Mouse (Mus musculus) cerebellum, adult 2 months (tissue): ENCODE measurements around the gene Sox5. TPM values are rescaled to one million over a fixed set of nuclear protein-coding genes. Genes with fewer than 3 reads are reported as not detected.

ENCODE experiments used
- DNase-seq, 2 experiments: peaks; one replicate each; pipeline ENCODE4 v3.0.0; 2021
- H3K27ac ChIP-seq: fragments of 200-500 bp; 2 replicates; pipeline ENCODE4 v1.5.1; 2012; ENCODE audit warnings: low read length, control low read depth, inconsistent platforms; ENCODE audit not compliant: insufficient read depth
- H3K27me3 ChIP-seq: fragments of 200-500 bp; 2 replicates; pipeline ENCODE4 v1.6.1; 2012; ENCODE audit warnings: inconsistent platforms, mild to moderate bottlenecking, low read length, moderate library complexity; ENCODE audit not compliant: control insufficient read depth, insufficient read depth
- H3K4me1 ChIP-seq: fragments of 200-500 bp; 2 replicates; pipeline ENCODE4 v1.6.1; 2011; ENCODE audit warnings: low read length; ENCODE audit not compliant: control insufficient read depth, insufficient read depth
- H3K4me3 ChIP-seq: fragments of 200-500 bp; replicated peaks from 2 replicates; pipeline ENCODE3; 2011; ENCODE audit warnings: mild to moderate bottlenecking, low read depth, low read length, control low read depth; ENCODE audit not compliant: insufficient read depth
- CTCF ChIP-seq: fragments of 200-500 bp; IDR thresholded peaks from 2 replicates; pipeline ENCODE4 v1.5.1; 2011; ENCODE audit warnings: low read depth, mild to moderate bottlenecking, control low read depth, low read length, moderate library complexity, borderline replicate concordance; ENCODE audit not compliant: insufficient read depth
- POLR2A ChIP-seq: fragments of 200-500 bp; IDR thresholded peaks from 2 replicates; pipeline ENCODE4 v1.6.1; 2011; ENCODE audit warnings: low read length, control low read depth, borderline replicate concordance; ENCODE audit not compliant: insufficient read depth
- WGBS: fragments of 180-500 bp; shearing (Covaris S2); methylation state at CpG from one replicate; pipeline ENCODE4 v1.1.7; 2018; 5-methylcytosine and 5-hydroxymethylcytosine counted together
- polyA plus RNA-seq: library from polyadenylated mRNA; depleted of rRNA; stranded (reverse); fragments of >200 nt; gene quantifications from 2 replicates; pipeline ENCODE4 v1.2.3, GENCODE M21; 2012

The Sox5 gene
- polyA plus RNA-seq, 1 experiment, result 13.3 TPM

- TF ChIP-seq CTCF, result no peak
- TF ChIP-seq POLR2A, result no peak
- 46% methylated on average over 6 of the region's 6 CpGs for WGBS
- DNase-seq, result peak in 1 of 2 experiments; percentile 9
- Histone ChIP-seq H3K4me3 (no peak overlapping the region), H3K27me3 (no peaks in the 10 kb centered on the region), H3K27ac (no peak overlapping the region), H3K4me1 (peaks cover 5% of the 10 kb centered on the region)
These were observed 919.1 kb downstream of the Sox5 start for GRCm38 (mm10) chr6:143862611-143863110.

- Histone ChIP-seq H3K4me3 (no peak overlapping the region), H3K4me1 (peaks cover 5% of the 10 kb centered on the region), H3K27ac (no peak overlapping the region), H3K27me3 (no peaks in the 10 kb centered on the region)
- WGBS, result 94% methylated on average over 7 of the region's 7 CpGs
- TF ChIP-seq POLR2A (no peak), CTCF (no peak)
- DNase-seq, result no peak
These were observed 921.7 kb downstream of the Sox5 start for GRCm38 (mm10) chr6:143860036-143860435.

- Histone ChIP-seq H3K4me1 (peaks cover 5% of the 10 kb centered on the region), H3K4me3 (no peak overlapping the region), H3K27ac (no peak overlapping the region), H3K27me3 (no peaks in the 10 kb centered on the region)
- WGBS, result 92% methylated on average over 15 of the region's 15 CpGs
- no peak for DNase-seq
- TF ChIP-seq POLR2A, result no peak
- TF ChIP-seq CTCF, result no peak
These were observed 922.2 kb downstream of the Sox5 start for GRCm38 (mm10) chr6:143859535-143859934.

- TF ChIP-seq POLR2A (no peak), CTCF (no peak)
These were observed 923.2 kb downstream of the Sox5 start for GRCm38 (mm10) chr6:143858551-143858950.

GRCm38 (mm10) chr6:143857376-143857775, 924.4 kb downstream of the Sox5 start:
- Histone ChIP-seq H3K4me3 (no peak overlapping the region), H3K27ac (no peak overlapping the region), H3K4me1 (no peaks in the 10 kb centered on the region; the same call in 1 of the 2 replicates), H3K27me3 (no peaks in the 10 kb centered on the region)
- TF ChIP-seq CTCF (no peak), POLR2A (no peak)
- DNase-seq, result no peak
- WGBS, result 87% methylated on average over 7 of the region's 7 CpGs

More at GRCm38 (mm10) chr6:143858551-143858950, 923.2 kb downstream of the Sox5 start:
- Histone ChIP-seq H3K27me3 (no peaks in the 10 kb centered on the region), H3K27ac (no peak overlapping the region), H3K4me1 (peaks cover 5% of the 10 kb centered on the region), H3K4me3 (no peak overlapping the region)
- DNase-seq, result no peak
- 92% methylated on average over 2 of the region's 2 CpGs for WGBS

GRCm38 (mm10) chr6:143855421-143855820, 926.4 kb downstream of the Sox5 start:
- no peak for TF ChIP-seq CTCF
- TF ChIP-seq POLR2A, result no peak
- 79% methylated on average over 12 of the region's 12 CpGs for WGBS
- no peaks in the 10 kb centered on the region for H3K27me3 ChIP-seq
- no peaks in the 10 kb centered on the region for H3K4me1 ChIP-seq
- no peak overlapping the region for H3K27ac ChIP-seq
- DNase-seq, result no peak
- H3K4me3 ChIP-seq, result no peak overlapping the region

- no peaks in the 10 kb centered on the region for H3K27me3 ChIP-seq
- H3K4me1 ChIP-seq, result no peaks in the 10 kb centered on the region
- TF ChIP-seq POLR2A (no peak), CTCF (no peak)
- 40% methylated on average over 3 of the region's 3 CpGs for WGBS
- H3K4me3 ChIP-seq, result no peak overlapping the region
- no peak for DNase-seq
- no peak overlapping the region for H3K27ac ChIP-seq
These were observed 927.7 kb downstream of the Sox5 start for GRCm38 (mm10) chr6:143854031-143854430.

GRCm38 (mm10) chr6:143845761-143846160, 936.0 kb downstream of the Sox5 start:
- TF ChIP-seq CTCF (no peak), POLR2A (no peak)
- H3K27me3 ChIP-seq, result no peaks in the 10 kb centered on the region
- H3K27ac ChIP-seq, result no peak overlapping the region
- H3K4me3 ChIP-seq, result no peak overlapping the region
- no peaks in the 10 kb centered on the region for H3K4me1 ChIP-seq
- peak in 1 of 2 experiments; percentile 10 for DNase-seq
